Mouse (Mus musculus) heart, postnatal 0 days (tissue): ENCODE data around the gene Pdzrn3. TPM values are rescaled to one million over a fixed set of nuclear protein-coding genes. Genes with fewer than 3 reads are reported as not detected.
A peak's percentile ranks its signal among the peaks of the same experiment; 100 is the strongest.

Experiments
- ATAC-seq: fragments of 200-750 bp; cut with Nextera tagmentation; 2 replicates; pipeline ENCODE4 v1.8.0; 2017; ENCODE audit warnings: low read depth, moderate number of reproducible peaks, moderate library complexity; ENCODE audit not compliant: insufficient read depth
- DNase-seq: peaks from one replicate; pipeline ENCODE4 v3.0.0-alpha.2; 2016; ENCODE audit warnings: low spot score
- H3K27ac ChIP-seq: fragments of 300-500 bp; sonication (generic); 2 replicates; pipeline ENCODE4 v1.5.1; 2014; ENCODE audit warnings: low read depth, mild to moderate bottlenecking
- H3K27me3 ChIP-seq: fragments of 300-500 bp; sonication (generic); 2 replicates; pipeline ENCODE4 v1.6.1; 2014; ENCODE audit warnings: low read length, mixed read lengths; ENCODE audit not compliant: control insufficient read depth, insufficient read depth
- H3K36me3 ChIP-seq: fragments of 300-500 bp; sonication (generic); replicated peaks from 2 replicates; pipeline ENCODE4 v1.6.1; 2014; ENCODE audit warnings: low read length, mixed read lengths; ENCODE audit not compliant: control insufficient read depth, insufficient read depth
- H3K4me1 ChIP-seq: fragments of 300-500 bp; sonication (generic); 2 replicates; pipeline ENCODE4 v1.6.1; 2014; ENCODE audit warnings: antibody characterized with exemption; ENCODE audit not compliant: control insufficient read depth, insufficient read depth
- H3K4me2 ChIP-seq: fragments of 300-500 bp; sonication (generic); 2 replicates; pipeline ENCODE4 v1.6.1; 2014; ENCODE audit warnings: low read depth, mild to moderate bottlenecking, low read length, moderate library complexity
- H3K4me3 ChIP-seq: fragments of 300-500 bp; sonication (generic); 2 replicates; pipeline ENCODE4 v1.5.1; 2014; ENCODE audit warnings: low read depth, low read length
- H3K9ac ChIP-seq: fragments of 300-500 bp; sonication (generic); replicated peaks from 2 replicates; pipeline ENCODE4 v1.6.1; 2014; ENCODE audit warnings: low read depth, low read length, mixed read lengths
- H3K9me3 ChIP-seq: fragments of 300-500 bp; sonication (generic); replicated peaks from 2 replicates; pipeline ENCODE4 v1.6.1; 2016; ENCODE audit warnings: low read length; ENCODE audit not compliant: control insufficient read depth
- CTCF ChIP-seq: IDR thresholded peaks from 2 replicates; pipeline ENCODE4 v1.5.1; 2016; ENCODE audit warnings: antibody characterized with exemption, control low read depth, low read depth
- EP300 ChIP-seq: IDR thresholded peaks from 2 replicates; pipeline ENCODE4 v1.6.1; 2016; ENCODE audit warnings: antibody characterized with exemption, low read depth
- WGBS: fragments of 180-500 bp; shearing (Covaris S2); extraction: QIAGEN DNeasy Blood & Tissue Kit; methylation state at CpG from one replicate; pipeline ENCODE4 v1.1.7; 2014; 5-methylcytosine and 5-hydroxymethylcytosine counted together
- polyA plus RNA-seq: library from polyadenylated mRNA; unstranded; fragments of >200 nt; fragmentation: Nextera tagmentation; extraction: Ambion mirVana; gene quantifications from 2 replicates; pipeline ENCODE4 v1.2.1, GENCODE M21; 2015
- total RNA-seq: library from RNA; depleted of rRNA; stranded (reverse); fragments of >200 nt; gene quantifications from 2 replicates; pipeline ENCODE4 v1.2.3, GENCODE M21; 2014; ENCODE audit warnings: low replicate concordance

The Pdzrn3 gene
- total and polyA plus RNA-seq, 2 experiments from 2014 or later: 12.2 to 116 TPM

DNA sequence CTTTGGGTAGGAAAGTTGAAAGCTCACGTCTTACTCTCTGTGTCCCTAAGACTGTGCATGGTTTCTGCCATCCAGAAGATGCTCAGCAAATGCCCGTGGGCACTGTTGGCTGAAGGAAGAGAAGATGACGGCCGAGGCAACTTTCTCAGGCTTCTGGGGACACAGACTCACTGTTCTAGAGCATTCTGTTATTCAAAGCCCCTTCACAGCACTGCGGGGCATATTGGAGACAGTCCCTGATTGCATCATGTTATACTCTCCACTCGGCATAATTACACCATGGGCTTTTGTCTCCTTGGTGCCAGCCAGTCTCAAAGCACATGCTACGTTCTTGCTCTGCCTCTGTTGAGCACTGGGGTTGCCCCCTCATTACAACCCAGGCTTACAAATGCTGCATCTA is 7.8 kb upstream of the Pdzrn3 start:
- H3K27me3 ChIP-seq: no peaks in the 10 kb centered on the region
- no peaks in the 10 kb centered on the region for H3K9me3 ChIP-seq
- no peaks in the 10 kb centered on the region for H3K36me3 ChIP-seq
- H3K4me2 ChIP-seq: no peak overlapping the region
- no peaks in the 10 kb centered on the region for H3K4me1 ChIP-seq
- WGBS: 88% methylated on average over 7 of the region's 7 CpGs
- H3K9ac ChIP-seq: no peak overlapping the region
- TF ChIP-seq EP300 (no peak), CTCF (no peak)
- no peak overlapping the region for H3K4me3 ChIP-seq
- ATAC-seq (no peak), DNase-seq (no peak)
- no peak overlapping the region for H3K27ac ChIP-seq

DNA sequence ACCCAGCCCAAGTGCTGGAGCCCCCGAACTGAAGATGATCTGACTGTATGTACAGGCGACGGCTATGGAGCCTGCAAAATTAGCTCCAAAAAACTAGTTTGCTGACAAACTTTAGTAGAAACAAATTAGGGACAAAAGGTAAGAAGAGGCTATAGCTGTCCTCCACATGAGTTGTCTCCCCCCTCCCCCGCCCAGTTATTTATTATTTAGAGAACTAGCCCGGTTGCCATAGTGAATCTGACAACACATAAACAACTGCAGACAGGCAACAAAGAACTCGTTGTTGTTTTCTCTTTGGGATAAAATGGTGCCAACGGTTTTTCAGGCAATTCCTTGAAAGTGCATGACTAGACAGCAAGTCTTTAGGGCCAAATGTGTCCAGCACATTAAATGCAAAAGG is 7.3 kb upstream of the Pdzrn3 start:
- WGBS: 75% methylated on average over 7 of the region's 7 CpGs
- Histone ChIP-seq H3K4me1 (no peaks in the 10 kb centered on the region), H3K36me3 (no peaks in the 10 kb centered on the region), H3K27me3 (no peaks in the 10 kb centered on the region), H3K9ac (no peak overlapping the region), H3K9me3 (no peaks in the 10 kb centered on the region), H3K4me2 (no peak overlapping the region), H3K4me3 (no peak overlapping the region), H3K27ac (no peak overlapping the region)
- ATAC-seq (no peak), DNase-seq (no peak)
- TF ChIP-seq EP300 (no peak), CTCF (no peak)

DNA sequence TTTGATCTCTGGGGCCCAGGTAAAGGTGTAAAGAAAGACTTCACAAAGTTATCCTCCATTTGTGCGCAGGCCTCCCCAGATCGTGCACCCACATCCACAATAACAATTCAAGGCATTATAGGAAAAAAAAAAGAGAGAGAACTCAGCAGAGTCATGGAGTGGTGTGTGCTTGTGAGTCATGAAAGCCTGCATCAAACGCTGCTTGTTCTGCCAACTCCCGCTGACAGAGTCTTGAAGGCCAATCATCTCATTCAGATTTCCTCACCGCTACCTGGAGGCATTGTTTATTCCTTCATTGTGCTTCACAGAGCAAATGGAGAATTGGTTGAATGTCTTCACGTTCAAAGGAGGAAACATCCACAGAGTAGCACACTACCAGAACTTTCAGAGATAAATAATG is 6.8 kb upstream of the Pdzrn3 start:
- no peak for TF ChIP-seq EP300
- TF ChIP-seq CTCF: no peak
- Histone ChIP-seq H3K27ac (no peak overlapping the region), H3K9me3 (no peaks in the 10 kb centered on the region), H3K9ac (no peak overlapping the region), H3K27me3 (no peaks in the 10 kb centered on the region), H3K36me3 (no peaks in the 10 kb centered on the region), H3K4me3 (no peak overlapping the region), H3K4me1 (no peaks in the 10 kb centered on the region), H3K4me2 (no peak overlapping the region)
- DNase-seq: no peak
- WGBS: 70% methylated on average over 6 of the region's 6 CpGs
- ATAC-seq: no peak

DNA sequence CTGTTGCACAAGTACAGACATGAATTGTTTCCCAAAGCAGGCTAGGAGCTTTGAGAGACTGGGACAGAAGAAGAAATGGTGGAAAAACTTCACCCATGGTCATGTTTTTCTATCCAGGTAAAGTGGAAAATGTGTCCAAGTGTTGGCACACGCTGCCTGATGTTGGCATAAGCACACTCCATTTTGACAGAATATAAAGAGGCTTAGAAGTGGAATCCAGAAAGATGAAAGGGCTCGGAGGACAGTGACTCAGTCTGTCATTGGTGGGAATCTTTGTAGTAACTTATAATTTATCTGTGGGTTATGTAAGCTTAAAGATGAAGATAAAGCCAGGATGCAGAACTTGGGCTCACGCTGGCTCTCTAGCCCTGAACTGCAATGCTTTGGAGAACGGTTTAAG is 5.2 kb upstream of the Pdzrn3 start:
- DNase-seq (no peak), ATAC-seq (no peak)
- WGBS: 81% methylated on average over 4 of the region's 4 CpGs
- Histone ChIP-seq H3K27ac (no peak overlapping the region), H3K4me3 (no peak overlapping the region), H3K9me3 (no peaks in the 10 kb centered on the region), H3K4me1 (no peaks in the 10 kb centered on the region), H3K27me3 (no peaks in the 10 kb centered on the region), H3K36me3 (no peaks in the 10 kb centered on the region), H3K9ac (no peak overlapping the region), H3K4me2 (no peak overlapping the region)
- TF ChIP-seq CTCF (no peak), EP300 (no peak)

DNA sequence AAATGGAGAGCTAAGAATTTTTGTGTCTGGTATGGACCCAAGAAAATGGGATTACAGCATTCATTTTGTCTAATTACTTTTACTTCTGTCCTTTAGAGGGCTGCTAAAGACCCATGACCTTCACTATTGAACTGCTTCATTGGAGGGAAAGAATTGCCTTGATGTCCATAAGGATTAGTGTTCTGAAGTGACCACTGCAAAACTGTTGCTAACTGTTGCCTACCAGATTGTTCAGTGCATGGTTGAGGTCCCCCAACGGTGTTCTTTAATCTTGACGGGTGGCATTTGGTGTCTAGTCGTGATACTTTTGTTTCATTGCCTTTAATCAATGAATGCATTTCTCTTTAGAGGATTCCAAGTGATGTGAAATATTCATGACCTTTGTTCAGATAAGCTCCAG is 1.8 kb upstream of the Pdzrn3 start:
- Histone ChIP-seq H3K27me3 (no peaks in the 10 kb centered on the region), H3K27ac (no peak overlapping the region), H3K4me3 (no peak overlapping the region), H3K4me1 (peaks cover 6% of the 10 kb centered on the region; the same call in 1 of the 2 replicates), H3K4me2 (no peak overlapping the region), H3K9ac (no peak overlapping the region), H3K36me3 (no peaks in the 10 kb centered on the region), H3K9me3 (no peaks in the 10 kb centered on the region)
- ATAC-seq: no peak
- DNase-seq: no peak
- TF ChIP-seq CTCF (no peak), EP300 (no peak)
- 68% methylated on average over 3 of the region's 3 CpGs for WGBS

DNA sequence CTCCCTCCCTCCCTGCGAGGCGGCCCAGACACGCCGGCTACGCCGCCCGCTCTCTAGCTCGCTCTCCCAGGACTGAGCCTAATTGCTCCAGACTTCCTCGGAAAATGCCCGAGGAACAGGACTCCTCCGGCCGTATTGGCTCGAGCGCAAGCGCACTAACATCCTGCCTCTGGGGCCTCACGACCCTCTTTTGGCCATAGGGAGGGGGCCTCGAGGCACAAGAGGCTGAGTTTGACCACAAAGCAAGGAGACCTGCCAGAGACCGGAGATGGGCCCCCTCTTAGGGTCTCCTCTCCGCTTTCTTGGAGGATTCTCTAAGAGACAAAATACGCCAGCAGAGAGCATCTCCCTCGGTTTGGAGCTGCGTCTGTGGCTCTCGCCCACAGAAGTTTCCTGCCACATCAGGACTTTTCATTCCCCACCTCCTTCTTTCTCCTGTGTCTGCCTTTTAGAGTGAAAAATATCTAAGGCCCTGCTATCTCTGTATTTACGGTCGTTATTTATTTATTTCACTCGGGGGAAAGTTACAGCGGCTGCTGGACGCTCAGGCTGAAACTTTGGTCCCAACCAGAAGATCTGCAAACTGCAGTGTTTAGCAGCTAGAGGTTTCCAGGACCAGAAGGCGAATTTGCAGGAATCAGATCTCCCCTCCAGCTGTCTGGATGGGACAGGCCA is 375 bp upstream of the Pdzrn3 start:
- peak; percentile 76 for ATAC-seq
- 0 out of 2 replicates have a peak, but pooled peaks cover 1% of the 10 kb centered on the region for H3K36me3 ChIP-seq
- H3K9me3 ChIP-seq: no peaks in the 10 kb centered on the region
- H3K4me3 ChIP-seq: peak overlapping the region; percentile 74
- H3K9ac ChIP-seq: peak overlapping the region; percentile 81
- no peaks in the 10 kb centered on the region for H3K27me3 ChIP-seq
- under 1% methylated on average over 22 of the region's 29 CpGs for WGBS
- no peak; the same call in 1 of the 2 replicates for TF ChIP-seq EP300
- H3K27ac ChIP-seq: peak overlapping the region; percentile 94
- peak; percentile 75 for DNase-seq
- peaks cover 18% of the 10 kb centered on the region for H3K4me1 ChIP-seq
- H3K4me2 ChIP-seq: peak overlapping the region; percentile 98
